Mouse (Mus musculus) neural tube, embryonic 12.5 days (tissue): ENCODE results near the gene Timm44. TPM values are rescaled to one million over a fixed set of nuclear protein-coding genes. Genes with fewer than 3 reads are reported as not detected.
"Not testable (repeated sequence)": the region's sequence is repeated elsewhere in the genome, so short reads cannot be mapped to it uniquely, and the experiment has no call there.

Source experiments
- ATAC-seq: fragments of 200-750 bp; cut with Nextera tagmentation; 2 replicates; pipeline ENCODE4 v1.8.0; 2017; ENCODE audit warnings: low read depth, mild to moderate bottlenecking, moderate TSS enrichment, moderate library complexity; ENCODE audit not compliant: low FRiP score
- H3K27ac ChIP-seq: fragments of 300-500 bp; sonication (generic); 2 replicates; pipeline ENCODE4 v1.5.1; 2016
- H3K27me3 ChIP-seq: fragments of 300-500 bp; sonication (generic); replicated peaks from 2 replicates; pipeline ENCODE4 v1.6.1; 2016; ENCODE audit warnings: mild to moderate bottlenecking
- H3K36me3 ChIP-seq: fragments of 300-500 bp; sonication (generic); 2 replicates; pipeline ENCODE4 v1.6.1; 2016; ENCODE audit warnings: mild to moderate bottlenecking
- H3K4me1 ChIP-seq: fragments of 300-500 bp; sonication (generic); 2 replicates; pipeline ENCODE4 v1.6.1; 2016
- H3K4me2 ChIP-seq: fragments of 300-500 bp; sonication (generic); replicated peaks from 2 replicates; pipeline ENCODE4 v1.6.1; 2016; ENCODE audit warnings: mild to moderate bottlenecking
- H3K4me3 ChIP-seq: fragments of 300-500 bp; sonication (generic); 2 replicates; pipeline ENCODE4 v1.5.1; 2016
- H3K9ac ChIP-seq: fragments of 300-500 bp; sonication (generic); 2 replicates; pipeline ENCODE4 v1.6.1; 2016; ENCODE audit warnings: mild to moderate bottlenecking
- H3K9me3 ChIP-seq: fragments of 300-500 bp; sonication (generic); 2 replicates; pipeline ENCODE4 v1.6.1; 2016; ENCODE audit warnings: mild to moderate bottlenecking
- WGBS: fragments of 180-500 bp; shearing (Covaris S2); methylation state at CpG from one replicate; pipeline ENCODE4 v1.1.7; 2016; 5-methylcytosine and 5-hydroxymethylcytosine counted together
- polyA plus RNA-seq: library from polyadenylated mRNA; unstranded; fragments of >200 nt; fragmentation: Nextera tagmentation; extraction: Ambion mirVana; gene quantifications from 2 replicates; pipeline ENCODE4 v1.2.1, GENCODE M21; 2016

Timm44 gene
- polyA plus RNA-seq, 1 experiment from 2014 or later: 53.2 TPM

- no peaks in the 10 kb centered on the region for H3K9me3 ChIP-seq
- peak within 1 kb of the TSS; percentile 89 for H3K27ac ChIP-seq
- H3K9ac ChIP-seq: peak within 1 kb of the TSS; percentile 92
- peak; percentile 90 for ATAC-seq
- H3K4me3 ChIP-seq: peak within 1 kb of the TSS; percentile 86
- no peaks in the 10 kb centered on the region for H3K27me3 ChIP-seq
- peaks cover 32% of the 10 kb centered on the region for H3K4me1 ChIP-seq
- H3K4me2 ChIP-seq: peak within 1 kb of the TSS; percentile 78
- peaks cover 69% of the 10 kb centered on the region for H3K36me3 ChIP-seq
- 6% methylated on average over 33 of the region's 33 CpGs for WGBS
Observed at GRCm38 (mm10) chr8:4259125-4259804, 16.4 kb downstream of the Timm44 start, which contains the start of gene Ctxn1. Gene Ctxn1 (minus strand): TSS chr8:4259274.

- peak; percentile 76 for ATAC-seq
- no peaks in the 10 kb centered on the region for H3K9me3 ChIP-seq
- peaks cover 38% of the 10 kb centered on the region for H3K4me1 ChIP-seq
- WGBS: under 1% methylated on average over 32 of the region's 32 CpGs
- peak overlapping the region; percentile 78 for H3K4me2 ChIP-seq
- peak overlapping the region; percentile 86 for H3K4me3 ChIP-seq
- H3K27ac ChIP-seq: peak overlapping the region; percentile 89
- H3K36me3 ChIP-seq: peaks cover 63% of the 10 kb centered on the region
- peak overlapping the region; percentile 92 for H3K9ac ChIP-seq
- H3K27me3 ChIP-seq: no peaks in the 10 kb centered on the region
Observed at GRCm38 (mm10) chr8:4258678-4259077, 17.0 kb downstream of the Timm44 start.

- peak; percentile 77 for ATAC-seq
- H3K4me3 ChIP-seq: peak overlapping the region; percentile 86
- H3K36me3 ChIP-seq: peaks cover 59% of the 10 kb centered on the region
- no peaks in the 10 kb centered on the region for H3K9me3 ChIP-seq
- H3K27me3 ChIP-seq: no peaks in the 10 kb centered on the region
- peak overlapping the region; percentile 78 for H3K4me2 ChIP-seq
- WGBS: 2% methylated on average over 35 of the region's 35 CpGs
- peak overlapping the region; percentile 89 for H3K27ac ChIP-seq
- peak overlapping the region; percentile 92 for H3K9ac ChIP-seq
- H3K4me1 ChIP-seq: peaks cover 40% of the 10 kb centered on the region
Observed at GRCm38 (mm10) chr8:4258233-4258632, 17.5 kb downstream of the Timm44 start.

GRCm38 (mm10) chr8:4257350-4257749 is 18.4 kb downstream of the Timm44 start:
- WGBS: 73% methylated on average over 4 of the region's 4 CpGs
- H3K4me3 ChIP-seq: peak overlapping the region; percentile 86
- H3K9ac ChIP-seq: peak overlapping the region; percentile 92
- no peaks in the 10 kb centered on the region for H3K9me3 ChIP-seq
- peaks cover 40% of the 10 kb centered on the region for H3K4me1 ChIP-seq
- H3K4me2 ChIP-seq: peak overlapping the region; percentile 78
- peaks cover 51% of the 10 kb centered on the region for H3K36me3 ChIP-seq
- no peak for ATAC-seq
- H3K27me3 ChIP-seq: no peaks in the 10 kb centered on the region
- no peak overlapping the region; the same call in 1 of the 2 replicates for H3K27ac ChIP-seq

- H3K9me3 ChIP-seq: no peaks in the 10 kb centered on the region
- H3K4me2 ChIP-seq: peak overlapping the region; percentile 78
- no peaks in the 10 kb centered on the region for H3K27me3 ChIP-seq
- H3K4me1 ChIP-seq: peaks cover 40% of the 10 kb centered on the region
- peak overlapping the region; percentile 86; the same call in 1 of the 2 replicates for H3K4me3 ChIP-seq
- peaks cover 47% of the 10 kb centered on the region for H3K36me3 ChIP-seq
- WGBS: 67% methylated on average over 4 of the region's 4 CpGs
- H3K9ac ChIP-seq: peak overlapping the region; percentile 29; the same call in 1 of the 2 replicates
- no peak for ATAC-seq
- H3K27ac ChIP-seq: no peak overlapping the region
Observed at GRCm38 (mm10) chr8:4256911-4257310, 18.8 kb downstream of the Timm44 start.

GRCm38 (mm10) chr8:4255471-4255870 is 20.2 kb downstream of the Timm44 start:
- 88% methylated on average over 7 of the region's 7 CpGs for WGBS
- Histone ChIP-seq H3K36me3 (peaks cover 35% of the 10 kb centered on the region), H3K4me1 (peaks cover 40% of the 10 kb centered on the region)
- H3K27ac ChIP-seq, H3K4me2 ChIP-seq, ATAC-seq, H3K4me3 ChIP-seq, H3K27me3 ChIP-seq, H3K9me3 ChIP-seq, H3K9ac ChIP-seq: not testable (repeated sequence)

GRCm38 (mm10) chr8:4254001-4254400 is 21.7 kb downstream of the Timm44 start:
- no peak overlapping the region for H3K9ac ChIP-seq
- H3K27me3 ChIP-seq: peaks cover 4% of the 10 kb centered on the region; the same call in 1 of the 2 replicates
- H3K36me3 ChIP-seq: peaks cover 37% of the 10 kb centered on the region
- H3K4me2 ChIP-seq: peak overlapping the region; percentile 88
- 71% methylated on average over 6 of the region's 6 CpGs for WGBS
- ATAC-seq: no peak
- no peak overlapping the region for H3K27ac ChIP-seq
- H3K4me3 ChIP-seq: peak overlapping the region; percentile 86; the same call in 1 of the 2 replicates
- peaks cover 31% of the 10 kb centered on the region for H3K4me1 ChIP-seq
- H3K9me3 ChIP-seq: no peaks in the 10 kb centered on the region

- WGBS: under 1% methylated on average over 69 of the region's 69 CpGs
- H3K4me2 ChIP-seq: peak within 1 kb of the TSS; percentile 88
- peak within 1 kb of the TSS; percentile 83 for H3K9ac ChIP-seq
- H3K9me3 ChIP-seq: no peaks in the 10 kb centered on the region
- peaks cover 41% of the 10 kb centered on the region for H3K36me3 ChIP-seq
- H3K27ac ChIP-seq: peak within 1 kb of the TSS; percentile 80
- H3K27me3 ChIP-seq: peaks cover 4% of the 10 kb centered on the region; the same call in 1 of the 2 replicates
- peaks cover 36% of the 10 kb centered on the region for H3K4me1 ChIP-seq
- peak; percentile 86 for ATAC-seq
- H3K4me3 ChIP-seq: peak within 1 kb of the TSS; percentile 86
Observed at GRCm38 (mm10) chr8:4252934-4253841, 22.5 kb downstream of the Timm44 start, which contains the start of gene Snapc2. Gene Snapc2 (plus strand): TSS chr8:4253080.

- Histone ChIP-seq H3K4me1 (peaks cover 26% of the 10 kb centered on the region), H3K27me3 (peaks cover 9% of the 10 kb centered on the region; the same call in 1 of the 2 replicates), H3K9ac (peak overlapping the region; percentile 83; the same call in 1 of the 2 replicates), H3K36me3 (peaks cover 50% of the 10 kb centered on the region), H3K27ac (no peak overlapping the region), H3K4me2 (peak overlapping the region; percentile 88), H3K4me3 (peak overlapping the region; percentile 86), H3K9me3 (no peaks in the 10 kb centered on the region)
- no peak for ATAC-seq
- WGBS: 48% methylated on average over 8 of the region's 8 CpGs
Observed at GRCm38 (mm10) chr8:4252116-4252760, 23.5 kb downstream of the Timm44 start.

GRCm38 (mm10) chr8:4250306-4250970 is 25.3 kb downstream of the Timm44 start:
- Histone ChIP-seq H3K36me3 (peaks cover 51% of the 10 kb centered on the region), H3K4me2 (no peak overlapping the region; the same call in 1 of the 2 replicates), H3K4me3 (no peak overlapping the region), H3K27ac (no peak overlapping the region), H3K9ac (no peak overlapping the region), H3K27me3 (peaks cover 9% of the 10 kb centered on the region; the same call in 1 of the 2 replicates), H3K9me3 (no peaks in the 10 kb centered on the region), H3K4me1 (peaks cover 19% of the 10 kb centered on the region; the same call in 1 of the 2 replicates)
- ATAC-seq: peak; percentile 5
- 30% methylated on average over 26 of the region's 26 CpGs for WGBS

- ATAC-seq: no peak
- H3K4me2 ChIP-seq: no peak overlapping the region
Observed at GRCm38 (mm10) chr8:4249213-4249612, 26.5 kb downstream of the Timm44 start.

More at GRCm38 (mm10) chr8:4249213-4249612, 26.5 kb downstream of the Timm44 start:
- no peaks in the 10 kb centered on the region for H3K9me3 ChIP-seq
- H3K4me1 ChIP-seq: peaks cover 13% of the 10 kb centered on the region; the same call in 1 of the 2 replicates
- peaks cover 54% of the 10 kb centered on the region for H3K36me3 ChIP-seq
- 0 out of 2 replicates have a peak overlapping the region, but pooled peaks have one; percentile 2 for H3K9ac ChIP-seq
- 18% methylated on average over 29 of the region's 29 CpGs for WGBS
- H3K4me3 ChIP-seq: no peak overlapping the region
- peaks cover 9% of the 10 kb centered on the region; the same call in 1 of the 2 replicates for H3K27me3 ChIP-seq
- H3K27ac ChIP-seq: no peak overlapping the region
